Mouse (Mus musculus) limb, embryonic 15.5 days (tissue): ENCODE data around the gene Rabgap1l. TPM values are rescaled to one million over a fixed set of nuclear protein-coding genes. Genes with fewer than 3 reads are reported as not detected.

Source experiments
- ATAC-seq: fragments of 200-750 bp; cut with Nextera tagmentation; 2 replicates; pipeline ENCODE4 v1.8.0; 2017; ENCODE audit warnings: low read depth, moderate TSS enrichment; ENCODE audit not compliant: insufficient number of reproducible peaks, low FRiP score, low TSS enrichment
- H3K27ac ChIP-seq: fragments of 300-500 bp; sonication (generic); 2 replicates; pipeline ENCODE4 v1.5.1; 2015; ENCODE audit warnings: moderate library complexity, mild to moderate bottlenecking, inconsistent platforms
- H3K27me3 ChIP-seq: fragments of 300-500 bp; sonication (generic); 2 replicates; pipeline ENCODE4 v1.6.1; 2015; ENCODE audit warnings: inconsistent platforms
- H3K36me3 ChIP-seq: fragments of 300-500 bp; sonication (generic); 2 replicates; pipeline ENCODE4 v1.6.1; 2015; ENCODE audit warnings: inconsistent platforms
- H3K4me1 ChIP-seq: fragments of 300-500 bp; sonication (generic); 2 replicates; pipeline ENCODE4 v1.6.1; 2015; ENCODE audit warnings: inconsistent platforms
- H3K4me2 ChIP-seq: fragments of 300-500 bp; sonication (generic); 2 replicates; pipeline ENCODE4 v1.6.1; 2015; ENCODE audit warnings: mild to moderate bottlenecking, inconsistent platforms
- H3K4me3 ChIP-seq: fragments of 300-500 bp; sonication (generic); 2 replicates; pipeline ENCODE4 v1.5.1; 2015; ENCODE audit warnings: mild to moderate bottlenecking, inconsistent platforms
- H3K9ac ChIP-seq: fragments of 300-500 bp; sonication (generic); 2 replicates; pipeline ENCODE4 v1.6.1; 2015; ENCODE audit warnings: inconsistent platforms
- H3K9me3 ChIP-seq: fragments of 300-500 bp; sonication (generic); 2 replicates; pipeline ENCODE4 v1.6.1; 2016; ENCODE audit warnings: inconsistent platforms
- WGBS: fragments of 180-500 bp; shearing (Covaris S2); methylation state at CpG from one replicate; pipeline ENCODE4 v1.1.7; 2015; 5-methylcytosine and 5-hydroxymethylcytosine counted together
- polyA plus RNA-seq: library from polyadenylated mRNA; unstranded; fragments of >200 nt; fragmentation: Nextera tagmentation; extraction: Ambion mirVana; gene quantifications from 2 replicates; pipeline ENCODE4 v1.2.1, GENCODE M21; 2015

Gene Rabgap1l
- polyA plus RNA-seq, 1 experiment from 2014 or later, result 19.6 TPM

- H3K4me1 ChIP-seq, result no peaks in the 10 kb centered on the region
- H3K4me3 ChIP-seq, result no peak overlapping the region
- no peaks in the 10 kb centered on the region for H3K27me3 ChIP-seq
- no peak overlapping the region for H3K9ac ChIP-seq
- H3K27ac ChIP-seq, result no peak overlapping the region
- no peaks in the 10 kb centered on the region for H3K9me3 ChIP-seq
- WGBS, result 58% methylated on average over 4 of the region's 4 CpGs
- no peak overlapping the region for H3K4me2 ChIP-seq
- no peaks in the 10 kb centered on the region for H3K36me3 ChIP-seq
- ATAC-seq, result no peak
Measured at GRCm38 (mm10) chr1:160518552-160518951, 274.5 kb downstream of the Rabgap1l start.

GRCm38 (mm10) chr1:160507766-160508165 lies 285.2 kb downstream of the Rabgap1l start:
- H3K4me1 ChIP-seq, result no peaks in the 10 kb centered on the region
- no peak overlapping the region for H3K4me3 ChIP-seq
- no peak for ATAC-seq
- H3K4me2 ChIP-seq, result no peak overlapping the region
- H3K36me3 ChIP-seq, result no peaks in the 10 kb centered on the region
- H3K9ac ChIP-seq, result no peak overlapping the region
- H3K9me3 ChIP-seq, result no peaks in the 10 kb centered on the region
- H3K27ac ChIP-seq, result no peak overlapping the region
- H3K27me3 ChIP-seq, result no peaks in the 10 kb centered on the region

GRCm38 (mm10) chr1:160496906-160497577 lies 296.0 kb downstream of the Rabgap1l start:
- H3K27ac ChIP-seq, result no peak overlapping the region
- H3K9ac ChIP-seq, result no peak overlapping the region
- no peaks in the 10 kb centered on the region for H3K4me1 ChIP-seq
- H3K4me2 ChIP-seq, result no peak overlapping the region
- 46% methylated on average over 3 of the region's 3 CpGs for WGBS
- no peaks in the 10 kb centered on the region for H3K27me3 ChIP-seq
- no peaks in the 10 kb centered on the region for H3K9me3 ChIP-seq
- H3K36me3 ChIP-seq, result no peaks in the 10 kb centered on the region
- no peak for ATAC-seq
- H3K4me3 ChIP-seq, result no peak overlapping the region

GRCm38 (mm10) chr1:160485731-160486130 lies 307.3 kb downstream of the Rabgap1l start:
- no peak overlapping the region for H3K9ac ChIP-seq
- H3K4me3 ChIP-seq, result no peak overlapping the region
- no peaks in the 10 kb centered on the region for H3K9me3 ChIP-seq
- no peak overlapping the region for H3K27ac ChIP-seq
- no peak overlapping the region for H3K4me2 ChIP-seq
- H3K27me3 ChIP-seq, result no peaks in the 10 kb centered on the region
- no peaks in the 10 kb centered on the region for H3K36me3 ChIP-seq
- no peaks in the 10 kb centered on the region for H3K4me1 ChIP-seq
- 65% methylated on average over 3 of the region's 3 CpGs for WGBS
- no peak for ATAC-seq

- WGBS, result 86% methylated on average over 7 of the region's 7 CpGs
- no peaks in the 10 kb centered on the region for H3K27me3 ChIP-seq
- no peak overlapping the region for H3K4me3 ChIP-seq
- no peaks in the 10 kb centered on the region for H3K36me3 ChIP-seq
- H3K4me2 ChIP-seq, result no peak overlapping the region
- H3K9me3 ChIP-seq, result no peaks in the 10 kb centered on the region
- H3K9ac ChIP-seq, result no peak overlapping the region
- no peak for ATAC-seq
- H3K27ac ChIP-seq, result no peak overlapping the region
- no peaks in the 10 kb centered on the region for H3K4me1 ChIP-seq
Measured at GRCm38 (mm10) chr1:160485028-160485427, 308.0 kb downstream of the Rabgap1l start.

- Histone ChIP-seq H3K4me3 (no peak overlapping the region), H3K27me3 (no peaks in the 10 kb centered on the region), H3K4me1 (no peaks in the 10 kb centered on the region), H3K9ac (no peak overlapping the region), H3K4me2 (no peak overlapping the region), H3K36me3 (no peaks in the 10 kb centered on the region), H3K27ac (no peak overlapping the region), H3K9me3 (no peaks in the 10 kb centered on the region)
- WGBS, result 86% methylated on average over 2 of the region's 2 CpGs
- no peak for ATAC-seq
Measured at GRCm38 (mm10) chr1:160481643-160482042, 311.4 kb downstream of the Rabgap1l start.

GRCm38 (mm10) chr1:160467443-160467842 lies 325.6 kb downstream of the Rabgap1l start:
- Histone ChIP-seq H3K27ac (no peak overlapping the region), H3K9ac (no peak overlapping the region), H3K4me3 (no peak overlapping the region), H3K27me3 (no peaks in the 10 kb centered on the region), H3K4me1 (no peaks in the 10 kb centered on the region), H3K36me3 (no peaks in the 10 kb centered on the region), H3K4me2 (no peak overlapping the region), H3K9me3 (no peaks in the 10 kb centered on the region)
- ATAC-seq, result no peak

- Histone ChIP-seq H3K4me3 (no peak overlapping the region), H3K9me3 (no peaks in the 10 kb centered on the region), H3K27ac (no peak overlapping the region), H3K27me3 (no peaks in the 10 kb centered on the region), H3K4me2 (no peak overlapping the region), H3K4me1 (no peaks in the 10 kb centered on the region), H3K9ac (no peak overlapping the region), H3K36me3 (no peaks in the 10 kb centered on the region)
- no peak for ATAC-seq
Measured at GRCm38 (mm10) chr1:160465186-160465585, 327.8 kb downstream of the Rabgap1l start.

GRCm38 (mm10) chr1:160464148-160464547 lies 328.9 kb downstream of the Rabgap1l start:
- Histone ChIP-seq H3K36me3 (no peaks in the 10 kb centered on the region), H3K4me2 (no peak overlapping the region), H3K9ac (no peak overlapping the region), H3K9me3 (no peaks in the 10 kb centered on the region), H3K27me3 (no peaks in the 10 kb centered on the region), H3K4me3 (no peak overlapping the region), H3K27ac (no peak overlapping the region), H3K4me1 (no peaks in the 10 kb centered on the region)
- no peak for ATAC-seq

GRCm38 (mm10) chr1:160460346-160460745 lies 332.7 kb downstream of the Rabgap1l start:
- Histone ChIP-seq H3K27ac (no peak overlapping the region), H3K9ac (no peak overlapping the region), H3K4me1 (no peaks in the 10 kb centered on the region), H3K4me2 (no peak overlapping the region), H3K27me3 (no peaks in the 10 kb centered on the region), H3K9me3 (no peaks in the 10 kb centered on the region), H3K36me3 (no peaks in the 10 kb centered on the region), H3K4me3 (no peak overlapping the region)
- 90% methylated on average over 1 of the region's 1 CpGs for WGBS
- ATAC-seq, result no peak

GRCm38 (mm10) chr1:160451663-160452062 lies 341.3 kb downstream of the Rabgap1l start:
- H3K4me3 ChIP-seq, result no peak overlapping the region
- H3K27ac ChIP-seq, result no peak overlapping the region
- no peak overlapping the region for H3K9ac ChIP-seq
- H3K36me3 ChIP-seq, result no peaks in the 10 kb centered on the region
- ATAC-seq, result no peak
- no peaks in the 10 kb centered on the region for H3K9me3 ChIP-seq
- WGBS, result 79% methylated on average over 2 of the region's 2 CpGs
- H3K4me2 ChIP-seq, result no peak overlapping the region
- H3K4me1 ChIP-seq, result no peaks in the 10 kb centered on the region
- no peaks in the 10 kb centered on the region for H3K27me3 ChIP-seq

GRCm38 (mm10) chr1:160448681-160449080 lies 344.3 kb downstream of the Rabgap1l start:
- WGBS, result 44% methylated on average over 2 of the region's 2 CpGs
- Histone ChIP-seq H3K27me3 (no peaks in the 10 kb centered on the region), H3K4me3 (no peak overlapping the region), H3K9ac (no peak overlapping the region), H3K9me3 (no peaks in the 10 kb centered on the region), H3K36me3 (no peaks in the 10 kb centered on the region), H3K4me2 (no peak overlapping the region), H3K4me1 (no peaks in the 10 kb centered on the region), H3K27ac (no peak overlapping the region)
- no peak for ATAC-seq

GRCm38 (mm10) chr1:160446823-160447222 lies 346.2 kb downstream of the Rabgap1l start:
- Histone ChIP-seq H3K27ac (no peak overlapping the region), H3K9me3 (no peaks in the 10 kb centered on the region), H3K4me2 (no peak overlapping the region), H3K4me1 (no peaks in the 10 kb centered on the region), H3K9ac (no peak overlapping the region), H3K4me3 (no peak overlapping the region), H3K27me3 (no peaks in the 10 kb centered on the region), H3K36me3 (no peaks in the 10 kb centered on the region)
- WGBS, result 57% methylated on average over 1 of the region's 1 CpGs
- ATAC-seq, result no peak
